Mouse (Mus musculus): ENCODE results near the gene Wnk2.

GRCm38 (mm10) chr13:49188219-49188965 is 40.6 kb upstream of the Wnk2 start:
- TF ChIP-seq CTCF (conservative IDR thresholded peaks at IDR 0.05; ENCODE audit: low read length) (no peak), POU5F1 (IDR thresholded peaks at IDR 0.05; ENCODE audit: borderline replicate concordance, low read length) (no peak)
